Mouse (Mus musculus): ENCODE measurements around the gene Cfap58. TPM values are rescaled to one million over a fixed set of nuclear protein-coding genes. Genes with fewer than 3 reads are reported as not detected.

Cfap58 gene
- polyA plus RNA-seq, 1 experiment from 2014 or later: 0.41 TPM

GRCm38 (mm10) chr19:48047315-48047714, 109.8 kb downstream of the Cfap58 start:
- no peak overlapping the region for H3K4me3 ChIP-seq
- no peaks in the 10 kb centered on the region for H3K9me3 ChIP-seq
- no peak for DNase-seq (ENCODE audit: low spot score)
- H3K4me1 ChIP-seq (replicated peaks): peaks cover 3% of the 10 kb centered on the region; the same call in 1 of the 2 replicates
- H3K27ac ChIP-seq: no peak overlapping the region
- H3K27me3 ChIP-seq (ENCODE audit: insufficient read depth, poor library complexity, severe bottlenecking): no peaks in the 10 kb centered on the region
- WGBS: 92% methylated on average over 7 of the region's 7 CpGs
- H3K36me3 ChIP-seq: no peaks in the 10 kb centered on the region

GRCm38 (mm10) chr19:48049361-48049760, 111.9 kb downstream of the Cfap58 start:
- Histone ChIP-seq H3K9me3 (no peaks in the 10 kb centered on the region), H3K36me3 (no peaks in the 10 kb centered on the region), H3K27me3 (ENCODE audit: insufficient read depth, poor library complexity, severe bottlenecking) (no peaks in the 10 kb centered on the region), H3K4me1 (replicated peaks) (peaks cover 3% of the 10 kb centered on the region; the same call in 1 of the 2 replicates), H3K4me3 (no peak overlapping the region), H3K27ac (no peak overlapping the region)
- whole genome bisulfite sequencing: 75% methylated on average over 3 of the region's 3 CpGs
- no peak for DNase-seq (ENCODE audit: low spot score)

- H3K36me3 ChIP-seq: no peaks in the 10 kb centered on the region
- 77% methylated on average over 2 of the region's 2 CpGs for WGBS
- no peaks in the 10 kb centered on the region for H3K9me3 ChIP-seq
- H3K27me3 ChIP-seq (ENCODE audit: insufficient read depth, poor library complexity, severe bottlenecking): no peaks in the 10 kb centered on the region
- no peak for DNase-seq (ENCODE audit: low spot score)
- no peak overlapping the region for H3K4me3 ChIP-seq
- H3K27ac ChIP-seq: no peak overlapping the region
- H3K4me1 ChIP-seq (replicated peaks): peaks cover 11% of the 10 kb centered on the region
These were observed 125.8 kb downstream of the Cfap58 start for GRCm38 (mm10) chr19:48063289-48063688.

GRCm38 (mm10) chr19:48079718-48080117, 142.2 kb downstream of the Cfap58 start:
- no peaks in the 10 kb centered on the region for H3K9me3 ChIP-seq
- no peaks in the 10 kb centered on the region for H3K27me3 ChIP-seq (ENCODE audit: insufficient read depth, poor library complexity, severe bottlenecking)
- no peak overlapping the region for H3K4me3 ChIP-seq
- 0 out of 2 replicates have a peak, but pooled peaks cover 6% of the 10 kb centered on the region for H3K4me1 ChIP-seq (replicated peaks)
- 72% methylated on average over 3 of the region's 3 CpGs for WGBS
- H3K27ac ChIP-seq: no peak overlapping the region
- no peak for DNase-seq (ENCODE audit: low spot score)
- no peaks in the 10 kb centered on the region for H3K36me3 ChIP-seq

GRCm38 (mm10) chr19:48081456-48081855, 144.0 kb downstream of the Cfap58 start:
- no peak overlapping the region for H3K4me3 ChIP-seq
- 87% methylated on average over 4 of the region's 4 CpGs for WGBS
- H3K4me1 ChIP-seq (replicated peaks): no peaks in the 10 kb centered on the region
- no peak overlapping the region for H3K27ac ChIP-seq
- no peaks in the 10 kb centered on the region for H3K9me3 ChIP-seq
- no peaks in the 10 kb centered on the region for H3K27me3 ChIP-seq (ENCODE audit: insufficient read depth, poor library complexity, severe bottlenecking)
- H3K36me3 ChIP-seq: no peaks in the 10 kb centered on the region
- no peak for DNase-seq (ENCODE audit: low spot score)

Other genes with a start within 250 kb of the Cfap58 start
- 0.19 and 0.30 TPM in 2 replicates for gene Col17a1, start 245.6 kb upstream of the Cfap58 start, polyA plus RNA-seq (2016; fragmentation: Nextera tagmentation; extraction: Ambion mirVana)
- 211 and 264 TPM in 2 replicates for gene Sfr1, start 206.0 kb upstream of the Cfap58 start, polyA plus RNA-seq (2016; fragmentation: Nextera tagmentation; extraction: Ambion mirVana)
- gene Gsto1, start 82.7 kb upstream of the Cfap58 start, polyA plus RNA-seq (2016; fragmentation: Nextera tagmentation; extraction: Ambion mirVana): 109 and 115 TPM in 2 replicates
- 1.6 and 1.8 TPM in 2 replicates for gene Gsto2, start 72.1 kb upstream of the Cfap58 start, polyA plus RNA-seq (2016; fragmentation: Nextera tagmentation; extraction: Ambion mirVana)
- 0.07 and 1.0 TPM in 2 replicates for gene Cfap43, start 18.4 kb upstream of the Cfap58 start, polyA plus RNA-seq (2016; fragmentation: Nextera tagmentation; extraction: Ambion mirVana)
- 20.7 and 21.9 TPM in 2 replicates for gene Itprip, start 18.4 kb upstream of the Cfap58 start, polyA plus RNA-seq (2016; fragmentation: Nextera tagmentation; extraction: Ambion mirVana)